Mouse (Mus musculus) retina, postnatal 1 day (tissue): ENCODE measurements around the gene Mcl1.
"Not testable (repeated sequence)": the region's sequence is repeated elsewhere in the genome, so short reads cannot be mapped to it uniquely, and the experiment has no call there.

Experiments
- DNase-seq: peaks from one replicate; pipeline ENCODE4 v3.0.0-alpha.2; 2012

Mcl1 gene

GRCm38 (mm10) chr3:95658236-95658867, at the start of gene Mcl1:
TSS of gene Mcl1 (plus strand) at chr3:95658788.
- peak; percentile 97 for DNase-seq

DNA sequence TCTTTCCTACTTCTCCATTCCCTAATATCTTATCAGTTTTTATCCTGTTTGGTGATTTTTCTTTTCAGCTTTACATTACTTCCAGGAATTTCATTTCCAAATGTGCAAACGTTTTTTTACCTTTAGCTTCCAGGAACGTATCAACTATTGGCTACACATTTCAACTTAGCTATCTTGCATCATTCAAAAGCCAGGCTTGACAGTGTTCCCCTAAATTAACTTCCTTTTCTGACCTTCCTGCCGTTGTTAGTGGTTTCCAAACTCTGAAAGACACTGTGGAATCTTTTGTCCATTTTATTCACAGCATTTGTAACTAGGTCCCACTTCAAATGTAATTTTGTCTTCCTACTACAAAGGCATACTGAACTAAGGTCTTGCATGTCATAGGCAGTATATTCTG, 49.4 kb upstream of the Mcl1 start:
- DNase-seq: no peak

DNA sequence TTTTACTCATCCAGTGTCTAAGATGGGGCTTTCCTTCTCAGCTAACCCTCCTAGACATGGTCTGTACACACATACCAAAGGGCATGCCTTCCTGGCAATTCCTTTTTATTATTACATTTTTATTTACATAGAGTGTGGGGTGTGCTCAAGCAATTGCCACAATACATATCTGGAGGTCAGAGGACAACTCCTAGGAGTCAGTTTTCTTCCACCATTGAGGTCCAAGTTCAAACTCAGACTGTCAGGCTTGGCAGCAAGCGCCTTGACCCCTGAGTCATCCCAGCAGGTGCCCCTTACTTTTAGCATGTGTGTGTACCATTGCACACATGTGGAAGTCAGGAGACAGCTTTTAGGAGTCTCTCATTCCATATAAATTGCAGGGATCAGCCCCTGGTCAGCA, 44.6 kb upstream of the Mcl1 start:
- no peak for DNase-seq

DNA sequence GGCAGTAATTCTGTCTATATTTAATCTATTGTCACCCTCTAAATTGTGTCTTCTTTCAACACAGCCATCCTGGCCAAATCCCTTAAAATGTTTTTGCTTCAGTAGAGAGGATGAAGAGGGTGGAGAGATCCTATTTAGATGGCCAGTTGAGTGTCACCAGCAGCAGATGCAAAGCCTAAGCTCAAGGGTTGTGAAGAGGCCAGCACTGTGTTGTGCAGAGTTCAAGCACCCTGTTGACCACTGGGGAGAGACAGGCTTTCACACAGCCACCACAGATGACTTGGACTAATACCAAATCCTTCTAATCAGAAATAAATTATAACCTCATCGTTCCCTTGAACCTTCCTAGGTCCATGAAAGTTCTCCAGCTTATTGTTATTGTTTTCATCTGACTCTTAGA, 40.1 kb upstream of the Mcl1 start:
- no peak for DNase-seq

DNA sequence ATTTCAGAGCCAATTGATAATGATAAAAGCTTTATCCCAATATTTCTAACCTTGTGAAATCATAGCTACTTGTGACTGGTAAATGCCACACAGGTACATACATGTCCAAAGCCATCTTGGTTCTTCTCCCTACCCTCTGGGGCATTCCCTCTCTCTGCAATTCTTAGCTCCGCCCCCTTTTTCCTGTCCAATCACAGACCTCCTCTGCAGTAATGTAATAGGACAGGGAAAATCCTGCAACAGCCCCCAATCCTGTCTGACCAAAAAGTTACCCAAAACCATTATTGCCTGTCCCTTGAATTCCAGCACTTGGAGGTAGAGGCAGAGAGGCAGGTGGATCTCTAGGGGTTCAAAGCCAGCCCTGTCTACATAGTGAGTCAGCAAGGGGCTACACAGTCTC, 37.3 kb upstream of the Mcl1 start:
- DNase-seq: no peak

- not testable (repeated sequence) for DNase-seq
Observed at GRCm38 (mm10) chr3:95622421-95622820, 36.2 kb upstream of the Mcl1 start.

- peak; percentile 13 for DNase-seq
Observed at GRCm38 (mm10) chr3:95623551-95623950, 35.0 kb upstream of the Mcl1 start.

- DNase-seq: not testable (repeated sequence)
Observed at GRCm38 (mm10) chr3:95623991-95624515, 34.5 kb upstream of the Mcl1 start.

DNA sequence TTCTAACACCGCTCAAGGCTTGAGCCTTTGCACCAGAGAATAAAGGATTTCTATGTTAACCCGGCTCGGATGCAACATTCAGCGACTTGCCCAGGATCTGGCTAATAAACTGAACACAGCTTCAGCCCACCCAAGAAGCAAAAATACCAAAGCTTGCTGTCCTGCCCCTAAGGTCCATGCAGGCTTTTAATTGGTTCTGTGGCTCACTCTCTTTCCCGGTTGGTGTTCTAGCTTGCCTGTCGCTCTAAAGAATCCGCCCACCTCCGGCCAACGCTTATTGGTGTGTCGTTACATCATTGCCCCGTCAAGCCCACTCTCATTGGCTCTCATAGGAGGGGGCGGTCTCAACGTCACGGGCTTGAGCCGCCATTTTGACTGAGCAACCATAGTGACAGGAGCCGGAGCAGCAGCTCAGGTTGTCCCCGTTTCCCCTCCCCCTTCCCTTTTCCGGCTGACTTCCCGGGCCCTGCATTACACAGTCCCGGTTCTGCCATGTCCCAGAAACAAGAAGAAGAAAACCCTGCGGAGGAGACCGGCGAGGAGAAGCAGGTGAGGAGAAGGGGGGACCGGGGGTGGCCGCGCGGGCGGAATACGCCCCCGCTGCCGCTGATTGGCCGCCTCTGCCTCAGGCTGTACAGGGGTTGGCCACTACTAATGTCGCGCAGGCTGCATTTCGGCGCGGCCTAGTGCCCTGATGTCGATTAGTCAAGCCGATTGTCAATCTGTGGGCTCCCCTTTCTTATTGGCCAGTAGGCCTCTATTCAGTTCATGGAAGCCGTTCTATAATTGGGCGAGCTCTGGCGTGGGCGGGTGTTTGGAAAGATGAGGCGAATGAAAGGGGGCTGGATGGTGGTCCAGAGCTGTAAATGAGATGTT, 33.7 kb upstream of the Mcl1 start, which contains the start of gene Ensa:
TSS of gene Ensa (plus strand) at position 366 of the 876 bp plus-strand sequence.
- DNase-seq: peak; percentile 100

DNA sequence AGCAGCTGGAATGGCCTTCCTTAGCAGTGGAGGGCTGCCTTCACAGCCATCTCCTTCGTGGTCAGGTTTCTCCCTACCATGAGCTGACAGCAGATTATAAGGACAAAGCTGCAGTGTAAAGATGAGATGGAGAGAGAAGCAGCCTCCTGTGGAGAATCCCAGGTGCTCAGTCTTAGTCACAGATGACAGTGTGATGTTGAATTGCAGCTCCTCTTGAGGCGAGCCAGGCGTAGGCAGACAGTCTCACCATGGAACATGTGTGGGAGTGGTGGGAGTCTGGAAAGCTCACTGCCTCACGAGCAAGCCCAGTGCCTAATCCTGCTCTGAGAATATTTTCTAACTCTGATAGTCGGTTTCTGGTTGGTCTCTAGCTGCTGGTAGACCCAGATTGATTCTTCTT, 30.8 kb upstream of the Mcl1 start:
- DNase-seq: no peak

DNA sequence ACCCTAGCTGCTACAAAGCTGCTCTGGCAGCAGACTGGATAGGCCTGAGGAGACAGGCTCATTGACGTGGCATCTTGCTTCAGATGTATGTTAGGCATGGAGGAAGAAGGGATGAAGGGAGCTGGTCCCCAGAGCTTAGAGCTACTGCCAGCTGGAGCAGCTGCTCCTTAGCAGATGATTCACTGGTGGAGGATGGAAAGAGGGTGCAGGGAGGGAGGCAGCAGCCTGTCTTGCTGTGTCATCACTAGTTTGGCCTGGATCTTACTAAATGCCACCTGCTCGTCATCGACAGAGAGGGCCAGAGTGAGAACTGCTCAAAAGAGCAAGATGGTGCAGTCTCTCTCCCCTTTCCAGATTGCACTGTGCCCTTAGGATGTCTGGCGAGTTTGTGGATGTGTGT, 28.8 kb upstream of the Mcl1 start:
- no peak for DNase-seq

GRCm38 (mm10) chr3:95630856-95631255, 27.7 kb upstream of the Mcl1 start:
- DNase-seq: no peak

GRCm38 (mm10) chr3:95631304-95631703, 27.3 kb upstream of the Mcl1 start:
- DNase-seq: no peak

DNA sequence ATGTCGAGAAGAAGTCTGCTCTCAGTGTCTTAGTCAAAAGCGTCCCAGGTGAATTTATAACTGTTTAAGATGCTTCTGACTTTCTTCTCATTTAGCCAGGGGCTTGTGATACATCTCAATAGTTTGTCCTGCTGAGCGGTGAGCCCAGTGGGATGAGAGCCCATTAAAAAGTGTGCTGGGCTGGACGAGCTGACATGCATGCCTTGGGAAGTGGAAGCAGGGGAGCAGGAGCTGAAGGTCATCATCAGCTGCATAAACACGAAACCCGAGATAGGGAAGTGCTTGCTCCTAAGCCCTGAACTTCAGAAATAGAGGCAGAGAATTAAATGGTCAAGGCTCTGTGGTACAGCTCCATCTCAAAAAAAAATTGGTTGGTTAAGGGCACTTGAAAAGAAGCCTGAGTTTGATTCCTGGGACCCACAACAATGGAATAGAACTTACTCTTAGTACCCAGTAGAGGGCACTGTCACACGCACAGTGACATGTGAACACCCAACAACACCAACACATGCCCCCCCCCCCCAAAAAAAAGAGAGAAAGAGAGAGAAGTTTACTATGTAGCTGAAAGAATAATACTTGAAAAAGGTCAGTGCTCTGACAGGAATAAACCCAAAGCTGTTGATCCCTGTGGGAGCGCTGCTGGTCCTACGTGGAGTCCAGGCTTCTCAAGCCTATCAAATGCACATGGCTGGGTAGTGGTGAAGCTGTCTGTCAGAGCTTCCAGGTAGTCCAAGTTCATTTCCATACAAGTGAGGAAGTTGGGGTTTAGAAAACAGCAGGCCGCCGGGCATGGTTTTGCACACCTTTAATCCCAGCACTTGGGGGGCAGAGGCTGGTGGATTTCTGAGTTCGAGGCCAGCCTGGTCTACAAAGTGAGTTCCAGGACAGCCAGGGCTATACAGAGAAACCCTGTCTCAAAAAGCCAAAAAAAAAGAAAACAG, 25.7 kb upstream of the Mcl1 start:
- peak; percentile 50 for DNase-seq

DNA sequence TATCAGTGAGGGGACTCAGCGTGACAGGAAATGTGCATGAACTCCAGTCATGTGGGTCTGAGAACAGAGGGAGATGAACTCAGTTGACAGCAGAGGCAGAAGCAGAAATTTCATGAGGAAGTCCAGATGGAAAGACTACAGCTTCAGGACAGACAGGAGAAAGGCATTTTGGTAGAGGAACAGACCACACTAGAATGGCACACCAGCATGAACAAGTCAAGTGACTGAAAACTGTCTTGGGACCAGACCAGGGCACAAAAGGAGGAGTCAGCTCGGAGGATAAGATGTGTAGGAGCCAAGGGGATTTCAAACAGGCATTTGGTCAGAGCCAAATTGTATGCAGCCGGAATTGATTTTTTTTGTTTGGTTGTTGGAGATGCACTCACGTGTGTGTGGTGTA, 23.0 kb upstream of the Mcl1 start:
- DNase-seq: no peak

DNA sequence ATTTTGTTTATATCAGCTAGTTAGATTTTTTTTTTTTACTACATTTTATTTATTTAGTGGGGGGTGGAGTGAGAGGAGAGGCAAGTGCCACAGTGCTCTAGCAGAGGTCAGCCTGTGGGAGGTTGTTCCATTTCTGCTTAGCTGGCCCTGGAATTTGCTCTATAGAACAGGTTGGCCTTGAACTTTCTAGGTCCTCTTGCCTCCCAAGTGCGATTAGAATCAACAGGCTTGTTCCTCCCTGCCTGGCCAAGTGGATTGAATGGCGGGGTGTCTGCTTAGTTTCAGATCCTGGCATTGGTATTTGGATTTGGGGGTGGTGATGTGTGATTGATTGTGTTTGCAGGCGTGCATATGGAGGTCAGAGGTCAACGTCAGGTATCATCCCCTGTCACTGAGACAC, 22.5 kb upstream of the Mcl1 start:
- no peak for DNase-seq

- no peak for DNase-seq
Observed at GRCm38 (mm10) chr3:95639694-95640093, 18.9 kb upstream of the Mcl1 start.

GRCm38 (mm10) chr3:95643097-95643496, 15.5 kb upstream of the Mcl1 start:
- no peak for DNase-seq

DNA sequence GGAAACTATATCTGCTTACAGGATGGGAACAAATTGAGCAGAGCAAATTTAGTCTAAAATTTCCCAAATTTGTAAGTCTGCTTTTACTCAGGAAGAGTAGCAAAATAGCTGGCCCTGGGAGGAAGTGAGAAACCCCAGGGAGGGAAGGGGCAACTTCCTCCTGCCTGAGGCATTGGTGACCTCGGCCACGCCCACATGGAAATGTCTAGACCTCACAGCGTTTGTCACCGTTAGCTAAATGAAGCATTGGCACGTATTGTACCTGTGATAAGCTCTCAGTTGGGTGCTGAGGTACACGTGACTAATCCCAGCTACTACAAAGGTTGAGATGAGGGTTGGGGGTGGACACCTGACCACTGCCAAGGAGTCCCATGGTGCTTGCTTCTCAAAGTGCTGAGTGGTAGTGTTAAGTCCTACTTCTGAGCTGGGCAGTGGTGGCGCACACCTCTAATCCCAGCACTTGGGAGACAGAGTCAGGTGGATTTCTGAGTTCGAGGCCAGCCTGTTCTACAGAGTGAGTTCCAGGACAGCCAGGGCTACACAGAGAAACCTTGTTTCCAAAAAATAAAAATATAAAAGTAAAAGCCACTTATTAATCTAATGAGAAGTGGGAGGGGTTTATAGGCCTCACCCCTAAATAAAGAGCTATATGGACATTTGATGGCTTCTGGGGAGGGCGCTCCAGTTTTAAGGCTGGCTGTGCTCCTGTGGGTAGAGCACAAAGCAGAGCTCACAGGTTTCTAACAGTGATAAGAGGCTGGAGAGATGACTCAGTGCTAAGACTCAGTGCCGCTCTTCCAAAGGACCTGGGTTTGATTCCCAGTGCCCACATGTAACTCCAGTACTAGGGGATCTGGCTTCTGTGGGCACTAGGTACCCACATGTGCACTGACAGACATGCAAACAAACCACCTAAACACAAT, 13.0 kb upstream of the Mcl1 start:
- no peak for DNase-seq

- no peak for DNase-seq
Observed at GRCm38 (mm10) chr3:95648016-95648415, 10.6 kb upstream of the Mcl1 start.

DNA sequence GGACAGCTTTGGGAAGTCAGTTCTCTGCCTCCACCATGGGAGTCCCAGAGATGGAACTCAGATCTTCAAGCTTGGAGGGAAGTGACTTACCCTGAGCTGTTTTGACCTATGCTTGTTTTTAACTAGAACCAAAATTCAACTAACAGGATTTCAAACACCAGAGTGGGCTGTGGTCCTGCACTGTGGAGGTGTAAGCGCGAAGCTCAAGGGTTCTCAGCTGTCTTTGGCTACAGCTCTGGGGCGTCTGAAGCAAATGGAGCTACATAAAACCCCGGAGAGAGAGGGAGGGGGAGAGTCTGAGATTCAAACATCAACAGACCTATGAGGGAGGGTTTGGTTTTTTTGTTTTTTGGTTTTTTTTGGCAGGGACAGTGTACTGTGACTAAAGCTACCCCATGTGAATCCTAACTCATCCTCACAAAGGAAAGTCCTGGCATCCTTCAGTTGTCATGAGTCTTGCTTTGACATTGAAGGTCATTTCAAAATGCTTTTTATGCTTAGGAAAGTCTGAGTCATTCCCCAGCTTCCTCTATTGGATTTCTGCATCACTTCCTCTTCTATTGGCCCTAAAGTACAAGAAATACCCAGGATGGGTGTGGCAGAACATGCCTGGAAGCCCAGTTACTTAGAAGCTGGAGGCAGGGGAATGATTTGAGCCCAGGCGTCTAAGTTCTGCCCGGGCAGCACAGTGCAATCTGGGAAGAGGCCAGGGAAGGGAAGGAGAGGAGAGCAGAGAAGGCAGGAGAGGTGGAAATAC, 8.1 kb upstream of the Mcl1 start:
- no peak for DNase-seq
